Mouse (Mus musculus) kidney, postnatal 4 days (tissue): ENCODE measurements around the gene Kcna7.
A peak's percentile ranks its signal among the peaks of the same experiment; 100 is the strongest.
"Not testable (repeated sequence)": the region's sequence is repeated elsewhere in the genome, so short reads cannot be mapped to it uniquely, and the experiment has no call there.

Source experiments
- DNase-seq, 2 experiments: peaks; one replicate each; pipeline ENCODE4 v3.0.0; 2021; ENCODE audit warnings: mixed read lengths in 2 of 2

Kcna7 gene

DNA sequence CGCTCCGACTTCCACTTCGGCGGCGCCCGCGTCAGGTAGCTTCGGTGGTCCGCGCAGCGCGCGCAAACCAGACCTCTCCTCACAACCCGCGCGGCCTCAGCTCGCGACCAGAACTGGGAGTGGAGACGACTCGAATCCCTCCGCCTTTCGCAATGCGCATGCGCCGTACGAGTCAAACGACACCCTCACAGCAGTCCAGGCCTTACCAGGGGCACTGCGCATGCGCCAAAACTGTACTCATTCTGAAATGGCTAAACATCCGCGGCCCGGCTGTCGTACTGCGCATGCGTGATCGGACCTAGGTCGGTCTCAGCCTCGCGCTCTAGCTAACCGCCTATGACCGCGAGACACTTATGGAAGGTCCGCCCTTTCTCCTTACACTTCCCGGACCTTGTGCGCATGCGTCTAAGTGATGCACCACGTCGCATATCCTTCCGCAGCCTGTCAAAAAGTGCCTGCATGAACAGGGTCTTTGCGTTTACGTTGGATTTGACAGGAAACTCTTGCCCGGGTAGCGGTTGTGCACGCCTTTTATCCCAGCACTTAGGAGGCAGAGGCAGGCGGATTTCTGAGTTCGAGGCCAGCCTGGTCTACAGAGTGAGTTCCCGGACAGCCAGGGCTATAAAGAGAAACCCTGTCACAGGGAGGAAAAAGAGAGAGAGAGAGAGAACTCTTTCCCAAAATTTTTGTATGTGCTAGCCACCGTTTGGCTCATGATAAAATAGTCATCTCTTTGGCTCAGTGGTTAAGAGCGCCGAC, 9.7 kb upstream of the Kcna7 start, which contains the start of gene Snrnp70:
Gene Snrnp70 (minus strand): TSS at position 165 of the 759 bp plus-strand sequence.
- peak; percentile 100 for DNase-seq

DNA sequence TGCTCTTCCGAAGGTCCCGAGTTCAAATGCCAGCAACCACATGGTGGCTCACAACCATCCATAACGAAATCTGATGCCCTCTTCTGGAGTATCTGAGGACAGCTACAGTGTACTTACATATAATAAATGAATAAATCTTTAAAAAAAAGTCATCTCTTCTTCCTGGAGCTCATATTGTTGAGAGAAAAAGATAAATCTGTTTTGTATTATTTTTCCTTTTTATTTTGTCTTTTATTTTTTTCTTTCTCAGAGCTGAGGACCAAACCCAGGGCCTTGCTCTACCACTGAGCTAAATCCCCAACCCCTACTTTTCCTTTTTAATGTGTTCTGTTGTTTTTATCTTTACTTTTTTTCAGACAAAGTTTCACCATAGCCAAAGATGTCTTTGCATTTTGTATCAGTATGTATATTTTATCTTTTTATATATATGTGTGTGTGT, 9.1 kb upstream of the Kcna7 start:
- DNase-seq = not testable (repeated sequence)

DNA sequence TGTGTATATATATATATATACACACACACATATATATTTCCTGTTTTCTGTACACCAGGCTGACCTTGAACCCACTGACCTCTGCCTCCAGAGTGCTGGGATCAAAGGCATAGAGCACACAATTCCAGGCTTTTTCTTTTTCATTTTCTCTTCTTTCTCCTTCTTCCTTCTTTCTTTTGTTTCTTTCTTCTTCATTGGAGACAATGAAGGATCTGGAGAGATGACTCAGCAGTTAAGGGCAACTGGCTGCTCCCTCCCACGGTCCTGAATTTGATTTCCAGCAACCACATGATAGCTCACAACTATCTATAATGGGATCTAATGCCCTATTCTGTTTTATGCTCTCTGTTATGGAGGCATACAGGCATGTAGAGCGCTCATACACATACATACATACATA, 8.7 kb upstream of the Kcna7 start:
- no peak for DNase-seq

DNA sequence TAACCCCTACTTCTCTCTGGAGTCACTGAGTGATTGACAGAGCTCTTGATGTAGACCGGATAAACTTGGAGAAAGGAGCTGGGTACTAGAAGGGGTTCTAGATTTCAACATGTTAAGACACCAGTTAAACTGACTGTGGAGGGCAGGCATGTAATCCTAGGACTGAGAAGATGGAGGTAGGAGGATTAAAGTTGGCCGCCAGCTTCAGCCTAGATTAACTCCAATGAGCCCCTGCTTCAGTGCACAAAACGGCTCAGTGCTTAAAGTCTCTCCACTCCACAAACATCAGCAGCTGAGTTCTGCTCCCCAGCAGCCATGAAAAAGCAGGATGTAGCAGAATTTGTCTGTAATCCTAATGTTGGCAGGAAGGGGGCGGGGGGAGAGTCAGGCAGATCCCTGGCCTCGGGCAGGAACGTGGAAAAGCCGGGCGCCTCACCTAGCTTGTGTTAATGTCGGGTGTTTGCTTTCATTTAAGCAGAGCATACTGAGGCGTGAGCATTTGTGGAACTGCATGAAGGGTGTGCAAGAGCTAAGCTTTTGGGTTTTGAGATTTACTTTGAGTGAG, 3.9 kb upstream of the Kcna7 start:
- DNase-seq = no peak

DNA sequence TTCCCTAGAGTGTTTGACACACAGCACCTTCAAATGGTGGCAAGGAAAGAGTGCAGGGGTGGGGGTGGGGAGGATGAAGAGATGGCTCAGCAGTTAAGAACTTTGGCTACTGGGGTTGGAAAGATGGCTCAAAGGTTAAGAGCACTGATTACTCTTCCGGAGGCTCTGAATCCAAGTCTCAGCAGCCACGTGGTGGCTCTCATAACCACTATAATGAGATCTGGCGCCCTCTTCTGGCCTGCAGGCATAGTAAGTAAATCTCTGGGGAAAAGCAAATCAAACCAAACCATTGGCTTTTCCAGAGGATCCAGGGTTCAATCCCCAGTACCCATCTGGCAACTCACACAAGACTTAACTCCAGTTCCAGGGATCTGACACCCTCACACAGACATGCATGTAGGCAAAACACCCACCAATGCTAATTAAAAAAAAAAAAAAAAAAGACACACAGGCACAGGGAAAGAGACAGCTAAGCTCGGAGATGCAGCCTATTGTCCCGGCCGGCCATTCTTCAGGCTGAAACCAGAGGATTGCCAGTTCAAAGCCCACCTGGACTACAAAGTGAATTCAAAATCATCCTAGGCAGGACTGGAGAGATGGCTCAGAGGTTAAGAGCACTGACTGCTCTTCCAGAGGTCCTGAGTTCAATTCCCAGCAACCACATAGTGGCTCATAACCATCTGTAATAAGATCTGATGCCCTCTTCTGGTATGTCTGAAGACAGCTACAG, 1.8 kb upstream of the Kcna7 start:
- peak; percentile 85 to 87 for DNase-seq

DNA sequence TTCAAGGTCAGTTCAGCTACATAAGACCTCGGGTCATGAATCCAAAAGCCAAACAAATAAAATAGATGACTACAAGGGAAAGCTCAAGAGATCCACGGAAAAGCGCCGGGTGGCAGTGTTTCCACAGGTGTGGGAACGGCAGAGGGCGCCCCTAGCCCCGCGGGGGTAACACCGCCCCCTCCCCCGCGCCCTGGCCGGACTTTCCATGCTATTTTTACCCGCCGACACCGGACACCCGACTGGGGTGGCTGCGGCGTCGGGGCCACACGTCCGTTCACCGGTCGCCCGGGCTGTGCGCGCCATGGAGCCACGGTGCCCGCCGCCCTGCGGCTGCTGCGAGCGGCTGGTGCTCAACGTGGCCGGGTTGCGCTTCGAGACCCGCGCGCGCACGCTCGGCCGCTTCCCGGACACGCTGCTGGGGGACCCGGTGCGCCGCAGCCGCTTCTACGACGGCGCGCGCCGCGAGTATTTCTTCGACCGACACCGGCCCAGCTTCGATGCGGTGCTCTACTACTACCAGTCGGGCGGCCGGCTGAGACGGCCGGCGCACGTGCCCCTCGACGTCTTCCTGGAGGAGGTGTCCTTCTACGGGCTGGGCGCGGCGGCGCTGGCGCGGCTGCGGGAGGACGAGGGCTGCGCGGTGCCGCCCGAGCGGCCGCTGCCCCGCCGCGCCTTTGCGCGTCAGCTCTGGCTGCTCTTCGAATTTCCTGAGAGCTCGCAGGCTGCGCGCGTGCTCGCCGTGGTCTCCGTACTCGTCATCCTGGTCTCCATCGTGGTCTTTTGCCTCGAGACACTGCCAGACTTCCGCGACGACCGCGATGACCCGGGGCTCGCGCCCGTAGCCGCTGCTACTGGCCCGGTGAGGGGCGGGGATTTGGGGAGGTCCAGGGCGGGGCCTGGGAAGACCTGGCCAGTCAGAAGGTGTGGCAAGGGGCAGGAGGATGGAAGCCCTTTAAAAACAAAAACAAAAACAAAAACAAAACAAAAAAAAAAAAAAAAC, 1.0 kb downstream of the Kcna7 start:
- peak; percentile 43 to 52 for DNase-seq

DNA sequence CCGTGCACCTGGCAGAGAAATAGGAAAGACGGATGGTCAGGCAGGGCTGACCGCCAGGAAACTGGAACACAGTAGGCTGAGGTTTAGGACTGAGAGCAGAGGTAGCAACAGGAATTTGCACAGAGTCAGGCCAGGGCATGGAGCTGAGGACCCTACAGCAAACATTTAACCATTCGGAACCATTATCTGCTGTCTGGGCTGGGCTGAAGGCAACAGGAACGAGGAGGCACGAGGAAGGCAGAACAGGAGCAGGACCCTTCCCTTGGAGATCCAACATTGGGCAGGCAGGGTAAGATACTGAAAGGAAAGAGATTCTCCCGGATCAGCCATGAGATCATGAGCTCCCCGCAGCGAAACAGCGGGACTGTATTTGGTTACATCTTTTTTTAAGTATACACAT, 2.4 kb downstream of the Kcna7 start:
- DNase-seq = no peak

DNA sequence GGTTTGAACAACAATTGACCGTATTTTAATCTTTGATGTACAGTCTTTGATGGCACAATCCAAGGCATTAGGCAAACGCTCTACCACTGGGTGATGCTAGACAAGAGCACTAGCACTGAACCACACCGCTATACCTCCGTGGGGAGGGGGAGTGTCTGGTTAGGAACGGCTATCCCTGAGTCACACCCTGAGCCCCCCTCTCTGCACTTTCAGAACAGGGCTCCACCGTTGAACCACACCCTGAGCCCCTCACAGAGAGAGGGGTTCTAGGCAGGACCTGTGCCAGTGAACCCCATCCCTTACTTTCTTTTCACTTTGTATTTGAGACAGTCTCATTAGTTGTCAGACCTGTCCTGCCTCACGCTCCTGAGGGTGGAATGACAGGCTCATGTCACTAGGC, 2.9 kb downstream of the Kcna7 start:
- no peak for DNase-seq

DNA sequence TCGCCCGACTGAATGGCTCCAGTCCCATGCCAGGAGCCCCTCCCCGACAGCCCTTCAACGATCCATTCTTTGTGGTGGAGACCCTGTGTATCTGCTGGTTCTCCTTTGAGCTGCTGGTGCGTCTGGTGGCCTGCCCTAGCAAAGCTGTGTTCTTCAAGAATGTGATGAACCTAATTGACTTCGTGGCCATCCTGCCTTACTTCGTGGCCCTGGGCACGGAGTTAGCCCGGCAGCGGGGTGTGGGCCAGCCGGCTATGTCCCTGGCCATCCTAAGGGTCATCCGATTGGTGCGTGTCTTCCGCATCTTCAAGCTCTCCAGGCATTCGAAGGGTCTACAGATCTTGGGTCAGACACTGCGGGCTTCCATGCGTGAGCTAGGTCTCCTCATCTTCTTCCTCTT, 3.5 kb downstream of the Kcna7 start:
- DNase-seq = no peak

DNA sequence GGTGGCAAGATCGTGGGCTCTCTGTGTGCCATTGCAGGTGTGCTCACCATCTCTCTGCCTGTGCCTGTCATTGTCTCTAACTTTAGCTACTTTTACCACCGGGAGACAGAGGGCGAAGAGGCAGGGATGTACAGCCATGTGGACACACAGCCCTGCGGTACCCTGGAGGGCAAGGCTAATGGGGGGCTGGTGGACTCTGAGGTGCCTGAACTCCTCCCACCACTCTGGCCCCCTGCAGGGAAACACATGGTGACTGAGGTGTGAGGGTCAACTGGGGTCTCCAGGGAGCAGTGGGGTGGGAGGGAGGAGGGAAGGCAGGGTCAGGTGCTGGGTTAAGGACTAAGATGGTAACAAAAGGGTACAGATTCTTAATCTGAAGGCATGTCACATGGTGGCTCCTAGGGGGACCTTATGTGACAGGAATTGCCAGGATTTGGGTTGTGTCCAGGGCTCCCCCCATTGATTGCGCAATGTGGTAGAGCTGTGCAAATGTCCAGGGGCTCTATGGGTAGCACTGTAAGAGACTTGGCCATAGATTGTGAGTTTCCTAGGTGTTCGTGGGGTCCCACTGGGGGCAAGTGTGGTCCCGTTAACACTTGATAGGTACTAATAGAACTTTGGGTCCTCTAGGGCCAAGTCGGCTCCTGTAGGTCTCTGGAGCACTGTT, 4.2 kb downstream of the Kcna7 start:
- no peak for DNase-seq

DNA sequence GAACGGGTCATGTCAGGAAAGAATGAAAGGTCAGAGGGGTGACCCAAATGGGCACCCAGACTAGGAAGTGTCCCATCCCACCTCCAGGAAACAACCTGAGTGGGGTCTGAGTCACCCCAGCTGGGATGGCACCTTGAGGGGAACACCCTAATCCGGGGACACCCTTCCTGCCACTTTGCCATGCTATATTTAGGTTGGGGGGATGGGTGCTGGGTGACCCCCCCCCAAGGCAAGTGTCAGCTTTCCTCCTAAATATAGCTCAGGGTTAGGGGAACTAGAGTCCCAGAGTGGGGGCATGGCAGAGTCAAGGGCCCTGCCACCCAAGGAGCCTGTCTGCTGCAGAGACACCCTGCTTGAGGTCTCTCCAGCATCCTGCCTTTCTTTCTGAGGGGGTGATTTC, 7.0 kb downstream of the Kcna7 start:
- no peak for DNase-seq

DNA sequence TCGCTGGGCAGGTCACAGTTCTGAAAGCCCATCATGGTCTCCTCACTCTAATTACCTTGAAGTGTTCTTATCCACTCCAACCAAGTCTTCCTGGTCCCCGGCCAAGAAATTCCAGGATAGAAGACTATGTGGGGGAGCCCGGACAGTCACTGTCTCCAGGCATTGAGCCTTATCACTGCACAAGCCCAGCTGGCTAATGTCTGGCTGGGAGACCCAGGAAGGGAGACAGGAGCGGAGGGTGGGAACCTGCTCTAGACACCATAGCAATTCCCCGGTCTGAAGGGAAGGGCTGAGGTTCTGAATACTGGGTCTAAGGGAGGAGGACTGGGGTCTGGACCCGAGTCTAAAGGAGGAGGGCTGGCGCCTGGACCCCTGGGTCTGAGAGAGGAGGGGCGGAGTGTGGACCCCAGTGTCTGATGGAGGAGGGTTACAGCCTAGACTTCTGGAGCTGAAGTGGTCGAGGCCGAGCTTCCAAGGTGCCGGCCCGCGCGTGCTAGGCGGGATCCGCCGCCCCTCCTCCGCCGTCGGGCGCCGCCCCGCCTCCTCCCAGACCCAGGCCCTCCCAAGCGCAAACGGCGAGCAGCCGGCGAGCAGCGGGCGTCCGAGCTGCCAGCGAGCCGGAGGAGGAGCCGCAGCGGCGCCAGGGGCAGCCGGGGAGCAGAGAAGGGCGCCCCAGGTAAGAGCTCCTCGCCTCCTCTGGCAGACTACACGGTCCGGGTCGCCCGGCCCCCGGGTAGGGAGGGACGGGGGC, 7.8 kb downstream of the Kcna7 start, which contains the start of gene Ntf5:
Gene Ntf5 (plus strand): TSS at position 583 of the 751 bp plus-strand sequence.
- DNase-seq = peak; percentile 61 to 74

DNA sequence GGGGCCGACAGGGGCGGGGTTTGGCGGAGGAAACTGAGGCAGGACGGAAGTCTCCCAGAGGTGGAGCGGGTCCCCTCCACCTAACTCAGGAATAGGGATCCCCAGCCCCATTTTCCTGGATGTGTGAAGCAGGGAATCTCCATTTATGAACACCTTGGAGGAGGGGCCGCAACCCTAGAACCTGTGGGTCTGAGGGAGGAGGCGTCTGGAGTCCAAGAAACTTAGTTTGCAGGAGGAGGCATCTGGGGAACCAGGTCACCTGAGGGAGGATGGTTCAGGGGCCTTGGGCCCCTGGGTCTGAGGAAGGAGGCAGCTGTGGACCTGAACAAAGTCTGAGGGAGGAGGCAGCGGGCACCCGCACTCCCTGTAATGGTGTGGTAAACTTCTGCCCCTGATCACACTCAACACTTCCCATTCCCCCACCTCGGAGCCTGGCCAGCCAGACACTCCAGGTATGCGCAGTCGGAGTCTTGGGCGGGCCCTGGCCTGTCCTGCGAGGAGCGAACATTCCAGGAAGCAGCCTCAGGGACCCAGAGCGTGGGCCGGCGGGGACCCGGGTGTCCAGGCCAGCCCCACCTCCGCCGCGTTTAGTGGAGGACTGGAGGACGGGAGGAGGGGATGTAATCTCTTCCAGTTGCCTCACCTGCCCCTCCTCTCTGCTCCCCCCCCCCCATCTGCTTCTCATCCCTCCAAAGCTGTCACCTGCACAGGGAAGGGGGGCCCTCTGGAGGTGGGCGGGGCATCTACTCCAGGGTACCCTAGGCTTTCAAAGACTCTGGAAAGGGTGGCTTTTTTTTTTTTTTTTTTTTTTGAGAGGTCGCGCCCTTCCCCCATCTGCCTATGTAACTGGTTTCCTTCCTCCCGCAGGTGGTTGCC, 8.6 kb downstream of the Kcna7 start:
- peak; percentile 41 to 60 for DNase-seq

DNA sequence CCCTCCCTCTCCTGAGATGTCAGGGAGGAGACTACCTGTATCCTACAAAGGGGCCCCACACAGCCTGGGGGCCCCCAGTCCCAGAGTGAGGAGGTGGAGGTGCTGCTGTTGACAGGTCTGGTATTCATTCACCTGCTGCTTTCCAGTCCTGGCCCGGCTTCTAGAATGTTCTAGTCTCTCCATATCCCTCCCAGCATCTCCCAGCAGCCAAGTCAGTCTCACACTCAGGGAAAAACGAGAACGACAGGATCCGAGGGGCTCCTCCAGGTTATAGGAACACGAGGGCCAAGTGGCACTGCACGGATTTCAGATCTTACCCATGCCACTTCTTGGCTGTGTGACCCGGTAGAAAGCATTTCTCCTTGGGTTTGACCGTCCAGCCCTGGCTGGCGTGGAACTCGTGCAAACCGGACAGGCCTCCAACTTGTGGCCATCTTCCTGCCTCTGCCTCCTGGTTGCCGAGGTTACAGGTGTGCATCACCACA, 9.3 kb downstream of the Kcna7 start:
- DNase-seq = no peak

DNA sequence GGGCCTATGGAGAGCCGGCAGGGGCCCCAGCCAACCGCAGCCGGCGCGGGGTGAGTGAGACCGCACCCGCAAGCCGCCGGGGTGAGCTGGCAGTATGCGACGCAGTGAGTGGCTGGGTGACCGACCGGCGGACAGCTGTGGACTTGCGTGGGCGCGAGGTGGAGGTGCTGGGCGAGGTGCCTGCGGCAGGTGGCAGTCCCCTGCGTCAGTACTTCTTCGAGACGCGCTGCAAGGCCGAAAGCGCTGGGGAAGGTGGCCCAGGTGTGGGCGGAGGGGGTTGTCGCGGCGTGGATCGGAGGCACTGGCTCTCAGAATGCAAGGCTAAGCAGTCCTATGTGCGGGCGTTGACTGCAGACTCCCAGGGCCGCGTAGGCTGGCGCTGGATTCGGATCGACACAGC, 10.2 kb downstream of the Kcna7 start:
- peak in 1 of 2 experiments; percentile 31 for DNase-seq

DNA sequence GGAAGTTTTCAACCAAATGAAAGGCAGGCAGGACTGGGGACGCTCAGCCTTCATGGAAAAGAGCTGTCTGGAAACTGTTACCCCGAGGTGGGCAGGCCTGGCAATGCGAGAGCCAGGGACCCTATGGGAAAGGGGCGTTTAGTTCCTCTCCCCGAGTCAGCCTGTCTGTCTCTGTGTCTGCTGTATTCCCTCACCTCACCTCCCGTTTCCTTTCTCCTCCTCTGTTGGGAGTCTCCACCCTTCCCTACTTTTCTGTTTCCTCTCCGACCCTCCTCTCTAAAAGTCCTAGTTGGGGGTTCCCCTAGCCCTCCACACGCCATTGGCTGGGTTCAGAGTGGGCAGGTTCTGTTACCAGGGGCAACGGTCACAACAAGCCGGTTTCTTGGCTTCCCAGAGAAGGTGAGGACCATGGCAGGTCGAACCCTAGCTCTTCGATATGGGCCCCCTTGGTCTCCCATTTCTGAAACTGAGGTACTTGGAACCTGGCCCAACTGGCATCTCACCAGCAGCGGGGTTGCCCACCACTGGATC, 12.6 kb downstream of the Kcna7 start:
- DNase-seq = peak; percentile 22 to 25

DNA sequence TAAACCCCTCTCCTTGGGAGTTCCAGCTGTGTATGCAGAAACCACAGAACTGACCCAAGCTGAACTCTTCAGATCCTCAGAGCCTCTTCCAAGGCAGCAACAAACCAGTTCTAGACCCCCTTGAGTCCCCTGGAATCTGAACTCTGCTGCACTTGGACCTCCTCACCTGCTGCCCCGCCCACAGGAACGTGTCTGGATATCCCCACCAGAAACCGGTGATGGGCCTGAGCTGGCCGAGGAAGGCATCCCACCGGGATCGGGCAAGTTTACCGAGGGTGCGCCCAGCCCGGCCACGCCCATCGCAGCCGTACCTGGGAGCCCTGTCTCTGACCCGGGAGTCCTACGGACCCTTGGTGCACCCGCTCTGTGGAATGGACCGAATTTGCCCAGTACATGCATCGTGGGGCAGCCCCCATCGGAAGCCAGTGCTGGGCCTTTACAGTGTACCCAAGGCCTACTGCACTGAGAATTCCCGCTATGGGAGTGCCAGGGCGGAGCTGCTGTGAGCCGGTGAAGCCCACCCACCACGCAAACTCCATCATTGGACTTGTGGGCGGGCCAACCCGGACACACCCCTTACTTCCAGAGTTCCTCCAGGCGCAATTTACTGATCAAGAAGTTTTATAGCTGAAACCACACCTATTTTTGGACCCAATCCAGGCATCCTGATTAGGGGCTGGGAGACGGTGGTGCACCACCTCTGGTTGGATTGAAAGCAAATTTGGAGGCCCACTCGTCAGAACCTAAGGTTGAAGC, 14.6 kb downstream of the Kcna7 start:
- peak in 1 of 2 experiments; percentile 35 for DNase-seq

DNA sequence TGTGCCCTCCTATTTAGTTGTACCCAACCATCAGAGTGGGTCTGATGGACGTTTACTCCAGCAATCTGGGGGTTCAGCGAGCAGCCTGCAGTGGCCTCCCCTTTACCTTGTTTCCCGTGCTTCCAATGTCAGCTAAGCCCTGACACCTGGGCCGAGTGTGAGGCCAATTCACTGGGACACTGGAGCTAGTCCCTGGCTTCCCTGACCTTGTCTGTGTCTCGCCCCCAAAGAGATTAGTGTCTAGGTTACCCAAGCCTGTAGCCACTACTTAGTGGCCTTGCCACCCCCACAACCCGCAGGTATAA, 15.1 kb downstream of the Kcna7 start, which contains the start of gene Lhb:
Gene Lhb (plus strand): TSS at position 206 of the 305 bp plus-strand sequence.
- DNase-seq = no peak

DNA sequence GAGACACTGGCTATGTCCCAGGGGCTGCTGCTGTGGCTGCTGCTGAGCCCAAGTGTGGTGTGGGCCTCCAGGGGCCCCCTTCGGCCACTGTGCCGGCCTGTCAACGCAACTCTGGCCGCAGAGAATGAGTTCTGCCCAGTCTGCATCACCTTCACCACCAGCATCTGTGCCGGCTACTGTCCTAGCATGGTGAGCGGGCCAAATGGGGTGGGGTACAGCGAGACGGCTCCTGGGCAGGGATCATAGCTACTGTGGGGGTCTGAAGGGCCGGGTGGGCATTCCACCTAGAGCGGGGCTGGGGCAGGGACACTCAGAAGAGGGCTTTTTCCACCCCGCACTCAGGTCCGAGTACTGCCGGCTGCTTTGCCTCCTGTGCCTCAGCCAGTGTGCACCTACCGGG, 15.7 kb downstream of the Kcna7 start:
- DNase-seq = no peak
